In the genomic region with DNA sequence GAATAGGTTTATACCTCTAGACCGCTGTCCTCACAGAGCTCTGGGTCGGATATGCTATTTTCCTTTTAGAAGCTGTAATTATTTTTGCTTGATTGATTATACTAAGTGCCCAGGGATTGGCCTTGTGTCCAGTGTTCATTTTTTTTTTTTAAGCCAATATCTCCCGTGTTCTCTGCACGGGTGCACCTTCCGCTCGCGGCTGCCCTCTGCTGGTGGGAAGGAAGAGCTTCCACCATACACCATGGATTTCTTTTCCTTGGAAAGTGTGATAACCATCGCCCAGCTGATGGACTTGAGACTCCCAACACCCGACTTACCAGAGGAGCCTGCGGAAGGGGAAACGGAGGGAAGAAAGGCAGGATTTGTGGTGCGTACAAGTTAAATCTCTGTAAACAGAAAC, we compare ENCODE assay signal across 7 mouse cellular contexts. TPM values are rescaled to one million over a fixed set of nuclear protein-coding genes. Genes with fewer than 3 reads are reported as not detected.
DNase-seq lines count a peak whose midpoint lies in the region; ATAC-seq and TF ChIP-seq lines count a peak whose summit lies in the region.

No protein-coding gene starts in this region.

- TF ChIP-seq CTCF in ES-Bruce4 (IDR thresholded peaks at IDR 0.05; ENCODE audit: low read depth, low read length) = peak; percentile 89
- TF ChIP-seq CTCF in intestine, postnatal 0 days (IDR thresholded peaks at IDR 0.05; ENCODE audit: low read depth) = peak; percentile 92

- TF ChIP-seq EP300 in ES-Bruce4 (IDR thresholded peaks at IDR 0.05; ENCODE audit: insufficient read depth, low read depth, low read length) = no peak

- H3K4me3 ChIP-seq in ES-Bruce4 (ENCODE audit: low read depth, low read length) = no peak overlapping the region
- peak overlapping the region; percentile 1; the same call in 1 of the 2 replicates for H3K4me3 ChIP-seq in intestine, postnatal 0 days (ENCODE audit: low read depth, low read length)
- H3K4me3 ChIP-seq in lung, embryonic 15.5 days = peak overlapping the region; percentile 21; the same call in 1 of the 2 replicates

- no peaks in the 10 kb centered on the region for H3K9me3 ChIP-seq in ES-Bruce4 (replicated peaks; ENCODE audit: control insufficient read depth, insufficient read depth, low read length, poor library complexity, severe bottlenecking)
- no peaks in the 10 kb centered on the region for H3K9me3 ChIP-seq in intestine, postnatal 0 days (ENCODE audit: control insufficient read depth)
- no peaks in the 10 kb centered on the region for H3K9me3 ChIP-seq in lung, embryonic 15.5 days

- peak; percentile 63 for ATAC-seq in intestine, postnatal 0 days
- no peak for ATAC-seq in lung, embryonic 15.5 days (ENCODE audit: borderline replicate concordance, extremely low read depth, low FRiP score, low TSS enrichment)

- TF ChIP-seq POLR2A in ES-Bruce4 (IDR thresholded peaks at IDR 0.05; ENCODE audit: insufficient read depth, low read length) = no peak

- H3K9ac ChIP-seq in ES-Bruce4 (ENCODE audit: low read depth, poor library complexity, severe bottlenecking) = no peak overlapping the region
- H3K9ac ChIP-seq in intestine, postnatal 0 days (ENCODE audit: low read depth, low read length) = no peak overlapping the region
- no peak overlapping the region for H3K9ac ChIP-seq in lung, embryonic 15.5 days

- peak; percentile 72 to 75 for DNase-seq in B cell, adult 2 months
- DNase-seq in cerebellum, adult 18-20 months = peak; percentile 64 to 79
- peak; percentile 55 to 65 for DNase-seq in frontal cortex, postnatal 36 days (ENCODE audit: low spot score in 2 of 2)
- DNase-seq in right cerebral cortex, postnatal 10 days (ENCODE audit: low spot score in 2 of 2) = peak; percentile 58 to 80

- no peaks in the 10 kb centered on the region for H3K36me3 ChIP-seq in ES-Bruce4 (ENCODE audit: control insufficient read depth, insufficient read depth, low read length, poor library complexity, severe bottlenecking)
- no peaks in the 10 kb centered on the region for H3K36me3 ChIP-seq in intestine, postnatal 0 days (ENCODE audit: control insufficient read depth, insufficient read depth)
- peaks cover 4% of the 10 kb centered on the region for H3K36me3 ChIP-seq in lung, embryonic 15.5 days

- no peaks in the 10 kb centered on the region for H3K4me1 ChIP-seq in ES-Bruce4 (ENCODE audit: control insufficient read depth, insufficient read depth, low read length)
- 0 out of 2 replicates have a peak, but pooled peaks cover 2% of the 10 kb centered on the region for H3K4me1 ChIP-seq in intestine, postnatal 0 days (replicated peaks; ENCODE audit: control insufficient read depth, insufficient read depth, low read length)
- H3K4me1 ChIP-seq in lung, embryonic 15.5 days = peaks cover 10% of the 10 kb centered on the region; the same call in 1 of the 2 replicates

- peak overlapping the region; percentile 54 for H3K4me2 ChIP-seq in intestine, postnatal 0 days (replicated peaks; ENCODE audit: low read depth)
- peak overlapping the region; percentile 47 for H3K4me2 ChIP-seq in lung, embryonic 15.5 days

- H3K27me3 ChIP-seq in ES-Bruce4 (ENCODE audit: control insufficient read depth, insufficient read depth, low read length, poor library complexity, severe bottlenecking) = no peaks in the 10 kb centered on the region
- no peaks in the 10 kb centered on the region for H3K27me3 ChIP-seq in intestine, postnatal 0 days (replicated peaks; ENCODE audit: control insufficient read depth, insufficient read depth, low read length)
- H3K27me3 ChIP-seq in lung, embryonic 15.5 days = no peaks in the 10 kb centered on the region

- no peak overlapping the region for H3K27ac ChIP-seq in ES-Bruce4 (ENCODE audit: insufficient read depth, low read length)
- no peak overlapping the region for H3K27ac ChIP-seq in intestine, postnatal 0 days (ENCODE audit: low read depth, low read length)
- H3K27ac ChIP-seq in lung, embryonic 15.5 days = no peak overlapping the region

- 21% methylated on average over 12 of the region's 12 CpGs for WGBS in intestine, postnatal 0 days
- WGBS in lung, embryonic 15.5 days = 15% methylated on average over 12 of the region's 12 CpGs

RNA-seq across cellular contexts. Expression of a gene that starts 3.0 kb away (rescaled TPM):
- polyA plus RNA-seq in ES-Bruce4 (2011; ENCODE audit: insufficient read depth, insufficient read length, low read depth, missing spikeins) = not detected in 2 replicates
- polyA plus RNA-seq in intestine, postnatal 0 days (2015; fragmentation: Nextera tagmentation; extraction: Ambion mirVana) = 1.1 and 1.5 TPM in 2 replicates
- polyA plus RNA-seq in lung, embryonic 15.5 days (2015; fragmentation: Nextera tagmentation; extraction: Ambion mirVana) = 0.42 TPM in 1 of 2 replicates, not detected in the other

RNA-seq across cellular contexts. Expression of a gene that starts 28.3 kb away (rescaled TPM):
- polyA plus RNA-seq in ES-Bruce4 (2011; ENCODE audit: insufficient read depth, insufficient read length, low read depth, missing spikeins) = 32.0 and 34.2 TPM in 2 replicates
- 81.1 and 82.0 TPM in 2 replicates for polyA plus RNA-seq in intestine, postnatal 0 days (2015; fragmentation: Nextera tagmentation; extraction: Ambion mirVana)
- polyA plus RNA-seq in lung, embryonic 15.5 days (2015; fragmentation: Nextera tagmentation; extraction: Ambion mirVana) = 64.3 and 67.0 TPM in 2 replicates

RNA-seq across cellular contexts. Expression of a gene that starts 39.1 kb away (rescaled TPM):
- 0.40 TPM in 1 of 2 replicates, not detected in the other for polyA plus RNA-seq in ES-Bruce4 (2011; ENCODE audit: insufficient read depth, insufficient read length, low read depth, missing spikeins)
- 158 and 165 TPM in 2 replicates for polyA plus RNA-seq in intestine, postnatal 0 days (2015; fragmentation: Nextera tagmentation; extraction: Ambion mirVana)
- 343 and 369 TPM in 2 replicates for polyA plus RNA-seq in lung, embryonic 15.5 days (2015; fragmentation: Nextera tagmentation; extraction: Ambion mirVana)

RNA-seq across cellular contexts. Expression of a gene that starts 52.7 kb away (rescaled TPM):
- polyA plus RNA-seq in ES-Bruce4 (2011; ENCODE audit: insufficient read depth, insufficient read length, low read depth, missing spikeins) = 22.0 and 25.3 TPM in 2 replicates
- polyA plus RNA-seq in intestine, postnatal 0 days (2015; fragmentation: Nextera tagmentation; extraction: Ambion mirVana) = 48.7 and 55.3 TPM in 2 replicates
- polyA plus RNA-seq in lung, embryonic 15.5 days (2015; fragmentation: Nextera tagmentation; extraction: Ambion mirVana) = 4.5 and 4.9 TPM in 2 replicates

Comparison
In these comparisons a context has a peak if more than half of its experiments do, and no peak if none do; other contexts are left out.
1. RNA of a gene that starts 39.1 kb away (polyA plus RNA-seq): 343 to 369 TPM in lung, embryonic 15.5 days and 158 to 165 TPM in intestine, postnatal 0 days; 0.40 TPM in ES-Bruce4; every median in the first group is over 100 times any median in the second.
2. Peak in every context shown above with its lines, with median percentiles within 50 percentile points of each other: DNase-seq.